8 mouse cellular contexts compared by ENCODE assay signal in the genomic region with DNA sequence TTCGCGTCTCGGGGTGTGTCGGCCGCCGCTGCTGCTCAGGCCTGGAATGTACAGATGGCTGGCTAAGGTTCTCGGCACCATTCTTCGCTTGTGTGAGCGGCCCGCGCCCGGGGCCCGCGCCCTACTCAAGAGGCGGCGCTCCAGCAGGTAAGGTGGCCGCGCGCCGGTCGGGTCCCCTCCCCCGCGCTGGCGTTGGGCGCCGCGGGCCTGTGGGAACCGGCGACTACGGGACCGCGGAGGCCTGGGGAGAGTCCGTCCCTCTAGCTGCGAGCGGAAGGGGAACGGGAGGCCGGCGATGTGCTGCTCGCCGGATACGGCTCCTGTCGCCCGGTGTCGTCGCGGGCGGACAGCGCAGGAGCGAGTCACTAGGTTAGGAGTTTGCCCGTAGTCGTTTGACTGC. TPM values are rescaled to one million over a fixed set of nuclear protein-coding genes. Genes with fewer than 3 reads are reported as not detected.
DNase-seq lines count a peak whose midpoint lies in the region; ATAC-seq and TF ChIP-seq lines count a peak whose summit lies in the region.

No protein-coding gene starts in this region.

- H3K4me3 ChIP-seq in lung, embryonic 14.5 days (ENCODE audit: low read depth, low read length): peak overlapping the region; percentile 97
- H3K4me3 ChIP-seq in embryonic facial prominence, embryonic 11.5 days (ENCODE audit: low read depth, low read length): peak overlapping the region; percentile 96
- peak overlapping the region; percentile 99 for H3K4me3 ChIP-seq in midbrain, embryonic 10.5 days

- peak overlapping the region; percentile 70 for H3K4me2 ChIP-seq in lung, embryonic 14.5 days
- peak overlapping the region; percentile 49 for H3K4me2 ChIP-seq in embryonic facial prominence, embryonic 11.5 days (ENCODE audit: low read depth, low read length)

- intact Hi-C loops in left cerebral cortex, postnatal 25 days (cut with DNase I): loop anchor here (5.0 kb wide), 1 partner anchor 172 kb away; no protein-coding TSS in a partner anchor

- no peaks in the 10 kb centered on the region for H3K9me3 ChIP-seq in lung, embryonic 14.5 days (ENCODE audit: low read depth, low read length)
- H3K9me3 ChIP-seq in embryonic facial prominence, embryonic 11.5 days (replicated peaks; ENCODE audit: control insufficient read depth, low read length): no peaks in the 10 kb centered on the region
- H3K9me3 ChIP-seq in midbrain, embryonic 10.5 days (replicated peaks): no peaks in the 10 kb centered on the region

- H3K4me1 ChIP-seq in lung, embryonic 14.5 days (ENCODE audit: insufficient read depth): no peaks in the 10 kb centered on the region
- H3K4me1 ChIP-seq in embryonic facial prominence, embryonic 11.5 days (ENCODE audit: control insufficient read depth, insufficient read depth, low read length): no peaks in the 10 kb centered on the region
- peaks cover 17% of the 10 kb centered on the region for H3K4me1 ChIP-seq in midbrain, embryonic 10.5 days

- DNase-seq in lung, embryonic 14.5 days: peak; percentile 51
- DNase-seq in lung, postnatal 36 days: no peak
- no peak for DNase-seq in embryonic facial prominence, embryonic 11.5 days (ENCODE audit: low spot score)
- DNase-seq in midbrain, embryonic 10.5 days (ENCODE audit: low spot score): no peak
- DNase-seq in left cerebral cortex, postnatal 25 days (ENCODE audit: low spot score in 2 of 2): no peak
- no peak for DNase-seq in adipocyte (ENCODE audit: low spot score)
- no peak for DNase-seq in urinary bladder, adult 18-20 months (ENCODE audit: low spot score in 2 of 2)

- 0 out of 2 replicates have a peak, but pooled peaks cover 3% of the 10 kb centered on the region for H3K36me3 ChIP-seq in lung, embryonic 14.5 days (ENCODE audit: insufficient read depth)
- H3K36me3 ChIP-seq in embryonic facial prominence, embryonic 11.5 days (replicated peaks; ENCODE audit: control insufficient read depth, insufficient read depth, low read depth, low read length): no peaks in the 10 kb centered on the region
- peaks cover 10% of the 10 kb centered on the region for H3K36me3 ChIP-seq in midbrain, embryonic 10.5 days

- under 1% methylated on average over 44 of the region's 51 CpGs for WGBS in lung, embryonic 14.5 days
- under 1% methylated on average over 49 of the region's 51 CpGs for WGBS in embryonic facial prominence, embryonic 11.5 days
- WGBS in midbrain, embryonic 10.5 days: under 1% methylated on average over 51 of the region's 51 CpGs

- TF ChIP-seq CTCF in lung, embryonic 14.5 days (IDR thresholded peaks at IDR 0.05; ENCODE audit: low read depth): no peak

- H3K9ac ChIP-seq in lung, embryonic 14.5 days: peak overlapping the region; percentile 94
- H3K9ac ChIP-seq in embryonic facial prominence, embryonic 11.5 days (replicated peaks; ENCODE audit: low read length): peak overlapping the region; percentile 90

- peak; percentile 67 for ATAC-seq in lung, embryonic 14.5 days (ENCODE audit: insufficient read depth)
- peak; percentile 64 for ATAC-seq in embryonic facial prominence, embryonic 11.5 days (replicated peaks; ENCODE audit: insufficient number of reproducible peaks, low FRiP score, low TSS enrichment, low read depth)
- ATAC-seq in inflammation-experienced regulatory T-cells, adult 6 months: peak; percentile 33

- H3K27me3 ChIP-seq in lung, embryonic 14.5 days (ENCODE audit: insufficient read depth, low read length): no peaks in the 10 kb centered on the region
- no peaks in the 10 kb centered on the region for H3K27me3 ChIP-seq in embryonic facial prominence, embryonic 11.5 days (ENCODE audit: control insufficient read depth, insufficient read depth, low read length)
- no peaks in the 10 kb centered on the region for H3K27me3 ChIP-seq in midbrain, embryonic 10.5 days (ENCODE audit: low read depth, poor library complexity, severe bottlenecking)

- H3K27ac ChIP-seq in lung, embryonic 14.5 days (ENCODE audit: low read depth): peak overlapping the region; percentile 73
- H3K27ac ChIP-seq in embryonic facial prominence, embryonic 11.5 days (replicated peaks; ENCODE audit: low read depth, low read length): no peak overlapping the region
- H3K27ac ChIP-seq in midbrain, embryonic 10.5 days (replicated peaks): peak overlapping the region; percentile 86

RNA-seq across cellular contexts. Expression of a gene that starts 0.3 kb away (rescaled TPM):
- polyA plus RNA-seq in lung, embryonic 14.5 days (2014; fragmentation: Nextera tagmentation; extraction: Ambion mirVana): 52.7 and 53.1 TPM in 2 replicates
- 60.2 and 62.4 TPM in 2 replicates for polyA plus RNA-seq in embryonic facial prominence, embryonic 11.5 days (2014; fragmentation: Nextera tagmentation; extraction: Ambion mirVana)
- 10 to 100 TPM; 13.8 to 19.4 (median 16.1) TPM for polyA plus RNA-seq in inflammation-experienced regulatory T-cells, adult 6 months (2017; shearing (Covaris generic))
- polyA plus RNA-seq in midbrain, embryonic 10.5 days (2016; fragmentation: Nextera tagmentation; extraction: Ambion mirVana): 64.2 and 65.4 TPM in 2 replicates
- total RNA-seq in left cerebral cortex, postnatal 25 days (2021): 100 to 1,000 TPM in 1 of 2 experiments, 10 to 100 TPM in 1; 99.1 to 101 TPM

RNA-seq across cellular contexts. Expression of a gene that starts 14.1 kb away (rescaled TPM):
- polyA plus RNA-seq in lung, embryonic 14.5 days (2014; fragmentation: Nextera tagmentation; extraction: Ambion mirVana): 0.08 and 0.47 TPM in 2 replicates
- not detected in 2 replicates for polyA plus RNA-seq in embryonic facial prominence, embryonic 11.5 days (2014; fragmentation: Nextera tagmentation; extraction: Ambion mirVana)
- polyA plus RNA-seq in inflammation-experienced regulatory T-cells, adult 6 months (2017; shearing (Covaris generic)): under 1 TPM in 2 of 3 experiments, not detected in 1; 0.16 to 0.84 TPM
- polyA plus RNA-seq in midbrain, embryonic 10.5 days (2016; fragmentation: Nextera tagmentation; extraction: Ambion mirVana): 0.15 and 0.50 TPM in 2 replicates
- total RNA-seq in left cerebral cortex, postnatal 25 days (2021): under 1 TPM; 0.30 to 0.41 TPM
